ENCODE assay signal across 8 mouse cellular contexts in the genomic region with DNA sequence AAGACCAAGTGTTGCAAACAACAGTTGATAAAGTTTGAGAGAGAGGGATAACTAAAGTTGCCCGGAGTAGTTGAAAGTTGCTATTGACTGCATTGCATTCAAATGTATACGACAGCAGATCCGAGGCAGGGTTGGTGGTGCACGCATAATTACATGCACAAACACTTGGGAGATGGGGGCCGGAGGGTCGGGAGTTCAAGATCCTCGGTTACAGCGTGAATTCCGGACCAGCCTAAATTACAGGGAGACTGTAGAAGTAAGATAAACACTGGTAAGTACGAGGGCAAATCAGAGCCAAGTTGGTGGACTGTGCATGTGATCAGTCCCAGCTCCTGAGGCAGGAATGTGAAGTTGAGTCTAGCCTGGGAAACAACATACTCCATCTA. TPM values are rescaled to one million over a fixed set of nuclear protein-coding genes. Genes with fewer than 3 reads are reported as not detected.
A peak's percentile ranks its signal among the peaks of the same experiment; 100 is the strongest.
DNase-seq lines count a peak whose midpoint lies in the region; ATAC-seq and TF ChIP-seq lines count a peak whose summit lies in the region.

No protein-coding gene starts in this region.

- intact Hi-C loops in gastrocnemius, adult 2 months (cut with DNase I) = loop anchor here (2.0 kb wide), 1 partner anchor 20 kb away; the partner anchor contains the start of gene Bdp1
- intact Hi-C loops in gastrocnemius, postnatal 14 days (cut with DNase I; ENCODE audit: low total_unique reads) = no loop called here

- 4% methylated on average over 10 of the region's 10 CpGs for WGBS in forebrain, embryonic 15.5 days
- WGBS in liver, embryonic 15.5 days (ENCODE audit: insufficient replicate concordance) = 2% methylated on average over 10 of the region's 10 CpGs

- no peak for TF ChIP-seq CTCF in gastrocnemius, adult 2 months (IDR thresholded peaks at IDR 0.05)

- H3K4me2 ChIP-seq in forebrain, embryonic 15.5 days (replicated peaks) = peak overlapping the region; percentile 85
- H3K4me2 ChIP-seq in liver, embryonic 15.5 days = peak overlapping the region; percentile 80

- peak overlapping the region; percentile 80 for H3K27ac ChIP-seq in gastrocnemius, adult 2 months
- no peak overlapping the region for H3K27ac ChIP-seq in forebrain, embryonic 15.5 days (replicated peaks)
- 0 out of 2 replicates have a peak overlapping the region, but pooled peaks have one; percentile 53 for H3K27ac ChIP-seq in liver, embryonic 15.5 days (replicated peaks)

- H3K27me3 ChIP-seq in forebrain, embryonic 15.5 days = no peaks in the 10 kb centered on the region
- H3K27me3 ChIP-seq in liver, embryonic 15.5 days = 0 out of 2 replicates have a peak, but pooled peaks cover 3% of the 10 kb centered on the region

- H3K9ac ChIP-seq in forebrain, embryonic 15.5 days (replicated peaks) = peak overlapping the region; percentile 80
- peak overlapping the region; percentile 81 for H3K9ac ChIP-seq in liver, embryonic 15.5 days

- peaks cover 19% of the 10 kb centered on the region for H3K4me1 ChIP-seq in forebrain, embryonic 15.5 days
- H3K4me1 ChIP-seq in liver, embryonic 15.5 days (replicated peaks) = peaks cover 15% of the 10 kb centered on the region

- peak overlapping the region; percentile 99 for H3K4me3 ChIP-seq in gastrocnemius, adult 2 months
- peak overlapping the region; percentile 91 for H3K4me3 ChIP-seq in forebrain, embryonic 15.5 days
- peak overlapping the region; percentile 95 for H3K4me3 ChIP-seq in liver, embryonic 15.5 days (replicated peaks)

- peak; percentile 32 for ATAC-seq in CD4-positive, CD25-positive, alpha-beta regulatory T cell, adult 4 months
- ATAC-seq in forebrain, embryonic 15.5 days (replicated peaks) = peak; percentile 50; the same call in 1 of the 2 replicates
- ATAC-seq in liver, embryonic 15.5 days (ENCODE audit: insufficient read depth) = 0 out of 2 replicates have a peak, but pooled peaks have one; percentile 22

- peaks cover 33% of the 10 kb centered on the region for H3K36me3 ChIP-seq in forebrain, embryonic 15.5 days
- peaks cover 31% of the 10 kb centered on the region for H3K36me3 ChIP-seq in liver, embryonic 15.5 days (replicated peaks)

- no peaks in the 10 kb centered on the region for H3K9me3 ChIP-seq in forebrain, embryonic 15.5 days
- H3K9me3 ChIP-seq in liver, embryonic 15.5 days (replicated peaks) = no peaks in the 10 kb centered on the region

- DNase-seq in gastrocnemius, adult 2 months = no peak
- DNase-seq in gastrocnemius, postnatal 14 days = no peak
- no peak for DNase-seq in frontal cortex, postnatal 36 days (ENCODE audit: low spot score in 2 of 2)
- DNase-seq in gastrocnemius, adult 18-20 months (ENCODE audit: low spot score) = no peak
- no peak for DNase-seq in right cerebral cortex, adult 18-20 months

RNA-seq across cellular contexts. Expression of gene Smn1, which starts 0.6 kb away (rescaled TPM):
- 10 to 100 TPM; 13.1 to 15.6 TPM for total RNA-seq in gastrocnemius, adult 2 months (2021)
- 10 to 100 TPM; 16.6 to 16.9 TPM for total RNA-seq in gastrocnemius, postnatal 14 days (2021)
- 10 to 100 TPM; 36.4 to 36.6 TPM for polyA plus RNA-seq in CD4-positive, CD25-positive, alpha-beta regulatory T cell, adult 4 months (2017; shearing (Covaris generic))
- 44.6 and 47.8 TPM in 2 replicates for polyA plus RNA-seq in forebrain, embryonic 15.5 days (2015; fragmentation: Nextera tagmentation; extraction: Ambion mirVana)
- polyA plus RNA-seq in liver, embryonic 15.5 days (2015; fragmentation: Nextera tagmentation; extraction: Ambion mirVana) = 17.5 and 18.0 TPM in 2 replicates
- total RNA-seq in gastrocnemius, adult 18-20 months (2021) = 10 to 100 TPM; 13.4 to 14.6 TPM

RNA-seq across cellular contexts. Expression of gene Serf1, which starts 17.4 kb away (rescaled TPM):
- 1 to 10 TPM; 7.6 to 8.7 TPM for total RNA-seq in gastrocnemius, adult 2 months (2021)
- total RNA-seq in gastrocnemius, postnatal 14 days (2021) = 10 to 100 TPM; 11.0 to 12.7 TPM
- 1 to 10 TPM; 5.6 to 6.3 TPM for polyA plus RNA-seq in CD4-positive, CD25-positive, alpha-beta regulatory T cell, adult 4 months (2017; shearing (Covaris generic))
- 391 and 397 TPM in 2 replicates for polyA plus RNA-seq in forebrain, embryonic 15.5 days (2015; fragmentation: Nextera tagmentation; extraction: Ambion mirVana)
- polyA plus RNA-seq in liver, embryonic 15.5 days (2015; fragmentation: Nextera tagmentation; extraction: Ambion mirVana) = 13.8 and 15.0 TPM in 2 replicates
- total RNA-seq in gastrocnemius, adult 18-20 months (2021) = 1 to 10 TPM; 7.9 to 8.7 TPM

RNA-seq across cellular contexts. Expression of gene Bdp1, which starts 21.4 kb away (rescaled TPM):
- 10 to 100 TPM; 16.4 to 20.0 TPM for total RNA-seq in gastrocnemius, adult 2 months (2021)
- 10 to 100 TPM; 11.7 to 12.1 TPM for total RNA-seq in gastrocnemius, postnatal 14 days (2021)
- polyA plus RNA-seq in CD4-positive, CD25-positive, alpha-beta regulatory T cell, adult 4 months (2017; shearing (Covaris generic)) = 10 to 100 TPM; 17.5 to 26.5 TPM
- 33.9 and 34.6 TPM in 2 replicates for polyA plus RNA-seq in forebrain, embryonic 15.5 days (2015; fragmentation: Nextera tagmentation; extraction: Ambion mirVana)
- 12.0 and 14.2 TPM in 2 replicates for polyA plus RNA-seq in liver, embryonic 15.5 days (2015; fragmentation: Nextera tagmentation; extraction: Ambion mirVana)
- 10 to 100 TPM; 14.3 to 15.3 TPM for total RNA-seq in gastrocnemius, adult 18-20 months (2021)
